Mouse (Mus musculus): ENCODE measurements at regions not wholly inside any gene's neighbourhood (a gene's known extent, or its start where the extent isn't known, plus 50 kb on each side); places are given as distances from the start of the nearest gene placed in this dataset.

GRCm38 (mm10) chr1:55807028-55807427 is 401.3 kb downstream of the Plcl1 start:
- ATAC-seq (ENCODE audit: low FRiP score) (no peak), DNase-seq (ENCODE audit: low spot score, missing footprints) (no peak)
- Histone ChIP-seq H3K4me3 (ENCODE audit: low read depth, low read length) (no peak overlapping the region), H3K9me3 (ENCODE audit: control insufficient read depth, low read length) (no peaks in the 10 kb centered on the region), H3K4me1 (ENCODE audit: control insufficient read depth, insufficient read depth, low read length) (no peaks in the 10 kb centered on the region), H3K9ac (ENCODE audit: low read length) (no peak overlapping the region), H3K27ac (ENCODE audit: low read depth, low read length) (no peak overlapping the region), H3K27me3 (ENCODE audit: control insufficient read depth, insufficient read depth, low read length) (no peaks in the 10 kb centered on the region), H3K4me2 (no peak overlapping the region), H3K36me3 (ENCODE audit: control insufficient read depth, insufficient read depth, low read length) (no peaks in the 10 kb centered on the region)
- WGBS = 91% methylated on average over 5 of the region's 5 CpGs

DNA sequence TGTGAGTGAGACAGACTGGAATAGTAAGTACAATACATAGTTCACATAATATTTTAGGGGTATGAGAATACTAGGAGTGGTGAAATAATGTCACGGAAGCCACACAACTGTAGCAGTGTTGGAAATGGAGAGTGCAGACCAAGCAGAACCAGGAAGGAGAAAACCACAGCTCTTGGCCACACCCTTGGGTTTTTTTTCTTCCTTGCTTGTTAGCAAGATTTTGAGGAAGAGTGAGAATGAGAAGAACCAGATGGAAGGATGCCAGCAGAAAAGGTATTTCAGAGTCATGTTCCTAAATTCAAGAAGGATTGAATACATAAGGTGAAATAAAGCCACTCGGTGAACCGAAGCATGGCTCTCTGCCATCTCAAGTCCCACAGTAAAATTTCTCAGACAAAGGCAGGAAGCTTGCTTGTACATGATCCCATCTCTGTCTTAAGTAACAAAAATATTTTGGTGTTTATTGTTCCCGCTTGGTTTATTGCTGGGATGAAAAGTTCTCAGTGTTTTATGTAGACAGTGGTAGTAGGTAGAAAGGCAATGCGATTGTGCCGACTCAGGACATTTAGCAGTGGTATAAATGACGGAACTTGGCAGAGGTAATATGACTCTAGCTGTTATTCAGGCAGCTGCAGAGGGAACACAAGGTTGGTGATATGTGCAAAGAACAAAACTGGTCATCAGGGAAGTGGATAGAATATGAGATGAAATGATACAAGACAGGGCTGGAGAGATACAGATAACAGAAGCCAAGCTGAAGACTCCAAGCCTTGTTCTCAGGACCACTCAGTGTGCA is 403.2 kb downstream of the Plcl1 start:
- Histone ChIP-seq H3K9me3 (ENCODE audit: control insufficient read depth, low read length) (no peaks in the 10 kb centered on the region), H3K4me1 (ENCODE audit: control insufficient read depth, insufficient read depth, low read length) (no peaks in the 10 kb centered on the region), H3K4me2 (no peak overlapping the region), H3K4me3 (ENCODE audit: low read depth, low read length) (no peak overlapping the region), H3K27me3 (ENCODE audit: control insufficient read depth, insufficient read depth, low read length) (no peaks in the 10 kb centered on the region), H3K27ac (ENCODE audit: low read depth, low read length) (no peak overlapping the region), H3K9ac (ENCODE audit: low read length) (no peak overlapping the region), H3K36me3 (ENCODE audit: control insufficient read depth, insufficient read depth, low read length) (no peaks in the 10 kb centered on the region)
- whole genome bisulfite sequencing = 91% methylated on average over 7 of the region's 7 CpGs
- ATAC-seq (ENCODE audit: low FRiP score) = no peak
- no peak for DNase-seq (ENCODE audit: low spot score, missing footprints)

- DNase-seq (ENCODE audit: low spot score, missing footprints) (no peak), ATAC-seq (ENCODE audit: low FRiP score) (no peak)
- Histone ChIP-seq H3K27me3 (ENCODE audit: control insufficient read depth, insufficient read depth, low read length) (no peaks in the 10 kb centered on the region), H3K36me3 (ENCODE audit: control insufficient read depth, insufficient read depth, low read length) (no peaks in the 10 kb centered on the region), H3K27ac (ENCODE audit: low read depth, low read length) (no peak overlapping the region), H3K9ac (ENCODE audit: low read length) (no peak overlapping the region), H3K4me3 (ENCODE audit: low read depth, low read length) (no peak overlapping the region), H3K9me3 (ENCODE audit: control insufficient read depth, low read length) (no peaks in the 10 kb centered on the region), H3K4me1 (ENCODE audit: control insufficient read depth, insufficient read depth, low read length) (no peaks in the 10 kb centered on the region), H3K4me2 (no peak overlapping the region)
- 73% methylated on average over 1 of the region's 1 CpGs for WGBS
Observed at GRCm38 (mm10) chr1:55812486-55812885, 406.8 kb downstream of the Plcl1 start.

DNA sequence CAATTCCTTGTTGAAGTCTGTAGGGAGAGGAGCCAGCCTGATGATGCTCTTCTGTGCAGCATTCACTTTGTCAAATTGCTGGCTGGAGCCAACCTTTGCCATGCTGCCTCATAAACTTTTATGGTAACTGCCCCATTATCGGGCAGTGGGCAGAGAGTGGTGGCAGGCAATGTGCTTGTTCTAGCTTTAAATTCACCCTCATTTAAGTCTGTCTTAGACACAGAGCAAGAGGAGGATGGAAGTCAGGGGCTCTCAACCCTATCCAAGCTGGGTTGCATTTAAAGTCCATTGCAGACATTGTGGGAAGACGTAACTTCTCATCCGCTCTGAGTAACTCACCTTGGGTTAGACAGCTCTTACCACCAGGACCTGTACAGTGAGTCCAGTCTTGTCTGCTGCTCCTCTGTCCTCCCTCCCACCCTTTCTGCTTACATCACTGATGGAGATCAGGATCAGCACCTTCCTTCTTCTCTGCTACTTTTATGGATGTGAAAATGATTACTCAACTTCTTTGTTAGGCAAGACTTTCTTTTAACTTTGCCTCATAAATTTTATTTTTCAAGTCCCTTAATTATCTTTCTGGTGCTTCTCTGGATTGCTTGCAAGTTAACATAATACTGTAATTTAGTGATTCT is 415.3 kb downstream of the Plcl1 start:
- H3K9me3 ChIP-seq (ENCODE audit: control insufficient read depth, low read length) = no peaks in the 10 kb centered on the region
- 96% methylated on average over 3 of the region's 3 CpGs for WGBS
- no peaks in the 10 kb centered on the region for H3K36me3 ChIP-seq (ENCODE audit: control insufficient read depth, insufficient read depth, low read length)
- no peak for ATAC-seq (ENCODE audit: low FRiP score)
- no peaks in the 10 kb centered on the region for H3K27me3 ChIP-seq (ENCODE audit: control insufficient read depth, insufficient read depth, low read length)
- H3K27ac ChIP-seq (ENCODE audit: low read depth, low read length) = no peak overlapping the region
- no peak overlapping the region for H3K4me3 ChIP-seq (ENCODE audit: low read depth, low read length)
- H3K4me2 ChIP-seq = no peak overlapping the region
- H3K9ac ChIP-seq (ENCODE audit: low read length) = no peak overlapping the region
- no peaks in the 10 kb centered on the region for H3K4me1 ChIP-seq (ENCODE audit: control insufficient read depth, insufficient read depth, low read length)
- DNase-seq (ENCODE audit: low spot score, missing footprints) = no peak

DNA sequence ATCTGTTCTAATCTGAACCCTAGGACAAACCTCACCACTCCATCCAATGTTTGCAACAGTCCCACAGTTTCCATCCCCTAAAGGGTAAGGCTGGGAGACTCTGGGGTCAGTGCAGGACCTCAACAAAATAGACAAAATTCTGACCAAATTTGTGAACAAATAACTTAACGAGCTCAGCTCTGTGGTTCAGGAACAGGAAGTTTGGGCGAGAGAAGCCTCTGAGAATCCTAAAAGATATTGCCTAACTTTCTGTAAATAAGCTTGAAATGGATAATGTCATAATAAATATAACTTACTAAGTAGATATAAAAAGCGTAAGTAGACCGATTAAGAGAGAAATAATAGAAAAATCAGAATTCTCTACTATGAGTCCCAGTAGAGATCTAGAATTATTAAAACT is 416.9 kb downstream of the Plcl1 start:
- no peaks in the 10 kb centered on the region for H3K36me3 ChIP-seq (ENCODE audit: control insufficient read depth, insufficient read depth, low read length)
- no peak for DNase-seq (ENCODE audit: low spot score, missing footprints)
- no peak overlapping the region for H3K27ac ChIP-seq (ENCODE audit: low read depth, low read length)
- no peak overlapping the region for H3K9ac ChIP-seq (ENCODE audit: low read length)
- no peaks in the 10 kb centered on the region for H3K4me1 ChIP-seq (ENCODE audit: control insufficient read depth, insufficient read depth, low read length)
- H3K4me3 ChIP-seq (ENCODE audit: low read depth, low read length) = no peak overlapping the region
- 93% methylated on average over 4 of the region's 4 CpGs for WGBS
- ATAC-seq (ENCODE audit: low FRiP score) = no peak
- no peaks in the 10 kb centered on the region for H3K27me3 ChIP-seq (ENCODE audit: control insufficient read depth, insufficient read depth, low read length)
- no peaks in the 10 kb centered on the region for H3K9me3 ChIP-seq (ENCODE audit: control insufficient read depth, low read length)
- H3K4me2 ChIP-seq = no peak overlapping the region

DNA sequence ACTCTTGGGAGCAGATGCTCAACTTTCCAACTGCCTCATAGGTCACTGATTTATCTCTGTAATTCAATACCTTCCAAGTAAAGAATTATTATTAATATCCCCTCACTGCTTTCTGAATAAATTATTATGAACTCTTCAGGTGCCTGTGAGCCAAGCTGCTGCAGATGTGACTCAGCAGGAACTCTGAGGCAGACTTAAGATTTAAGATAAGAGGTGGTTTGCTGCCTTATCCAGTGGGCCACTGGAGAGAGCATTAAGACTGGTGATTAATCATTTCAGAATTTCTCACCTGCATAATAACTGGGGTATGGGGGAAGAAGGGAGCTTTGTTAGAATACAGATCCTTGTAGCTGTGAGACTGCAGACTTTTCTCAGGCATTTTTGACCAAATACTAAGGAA is 421.5 kb downstream of the Plcl1 start:
- ATAC-seq (ENCODE audit: low FRiP score) (no peak), DNase-seq (ENCODE audit: low spot score, missing footprints) (no peak)
- H3K27ac ChIP-seq (ENCODE audit: low read depth, low read length) = no peak overlapping the region
- no peaks in the 10 kb centered on the region for H3K27me3 ChIP-seq (ENCODE audit: control insufficient read depth, insufficient read depth, low read length)
- H3K9ac ChIP-seq (ENCODE audit: low read length) = no peak overlapping the region
- H3K4me2 ChIP-seq = no peak overlapping the region
- H3K36me3 ChIP-seq (ENCODE audit: control insufficient read depth, insufficient read depth, low read length) = no peaks in the 10 kb centered on the region
- no peaks in the 10 kb centered on the region for H3K4me1 ChIP-seq (ENCODE audit: control insufficient read depth, insufficient read depth, low read length)
- no peak overlapping the region for H3K4me3 ChIP-seq (ENCODE audit: low read depth, low read length)
- H3K9me3 ChIP-seq (ENCODE audit: control insufficient read depth, low read length) = no peaks in the 10 kb centered on the region

GRCm38 (mm10) chr1:55835281-55835680 is 429.6 kb downstream of the Plcl1 start:
- no peak overlapping the region for H3K9ac ChIP-seq (ENCODE audit: low read length)
- WGBS = 93% methylated on average over 3 of the region's 3 CpGs
- H3K4me1 ChIP-seq (ENCODE audit: control insufficient read depth, insufficient read depth, low read length) = no peaks in the 10 kb centered on the region
- H3K9me3 ChIP-seq (ENCODE audit: control insufficient read depth, low read length) = no peaks in the 10 kb centered on the region
- no peaks in the 10 kb centered on the region for H3K36me3 ChIP-seq (ENCODE audit: control insufficient read depth, insufficient read depth, low read length)
- no peak overlapping the region for H3K4me2 ChIP-seq
- no peak for DNase-seq (ENCODE audit: low spot score, missing footprints)
- H3K4me3 ChIP-seq (ENCODE audit: low read depth, low read length) = no peak overlapping the region
- H3K27ac ChIP-seq (ENCODE audit: low read depth, low read length) = no peak overlapping the region
- ATAC-seq (ENCODE audit: low FRiP score) = no peak
- no peaks in the 10 kb centered on the region for H3K27me3 ChIP-seq (ENCODE audit: control insufficient read depth, insufficient read depth, low read length)

DNA sequence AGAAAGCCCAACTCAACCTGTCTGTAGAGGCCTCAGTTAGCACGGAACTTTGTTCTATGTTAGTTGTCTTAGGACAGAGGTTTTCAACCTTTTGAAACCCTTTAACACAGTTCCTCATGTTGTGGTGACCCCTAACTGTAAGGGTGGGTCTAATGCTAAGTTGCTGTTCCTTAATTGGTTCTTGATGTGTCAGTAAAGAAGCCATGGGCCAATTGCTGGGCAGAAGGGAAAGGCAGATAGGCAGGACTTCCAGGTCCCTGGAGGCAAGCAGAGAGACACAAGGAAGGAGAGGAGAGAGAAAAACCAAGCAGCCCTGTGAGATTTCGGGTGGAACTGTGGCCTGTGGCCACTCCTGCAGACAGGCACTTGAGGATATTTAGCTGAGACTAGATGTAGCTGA is 431.0 kb downstream of the Plcl1 start:
- no peaks in the 10 kb centered on the region for H3K9me3 ChIP-seq (ENCODE audit: control insufficient read depth, low read length)
- H3K27me3 ChIP-seq (ENCODE audit: control insufficient read depth, insufficient read depth, low read length) = no peaks in the 10 kb centered on the region
- no peak overlapping the region for H3K4me3 ChIP-seq (ENCODE audit: low read depth, low read length)
- no peak overlapping the region for H3K4me2 ChIP-seq
- H3K36me3 ChIP-seq (ENCODE audit: control insufficient read depth, insufficient read depth, low read length) = no peaks in the 10 kb centered on the region
- H3K4me1 ChIP-seq (ENCODE audit: control insufficient read depth, insufficient read depth, low read length) = no peaks in the 10 kb centered on the region
- no peak for ATAC-seq (ENCODE audit: low FRiP score)
- WGBS = 83% methylated on average over 2 of the region's 2 CpGs
- no peak for DNase-seq (ENCODE audit: low spot score, missing footprints)
- no peak overlapping the region for H3K27ac ChIP-seq (ENCODE audit: low read depth, low read length)
- no peak overlapping the region for H3K9ac ChIP-seq (ENCODE audit: low read length)

- Histone ChIP-seq H3K4me3 (ENCODE audit: low read depth, low read length) (no peak overlapping the region), H3K27ac (ENCODE audit: low read depth, low read length) (no peak overlapping the region), H3K27me3 (ENCODE audit: control insufficient read depth, insufficient read depth, low read length) (no peaks in the 10 kb centered on the region), H3K9ac (ENCODE audit: low read length) (no peak overlapping the region), H3K4me2 (no peak overlapping the region), H3K9me3 (ENCODE audit: control insufficient read depth, low read length) (no peaks in the 10 kb centered on the region), H3K4me1 (ENCODE audit: control insufficient read depth, insufficient read depth, low read length) (no peaks in the 10 kb centered on the region), H3K36me3 (ENCODE audit: control insufficient read depth, insufficient read depth, low read length) (no peaks in the 10 kb centered on the region)
- ATAC-seq (ENCODE audit: low FRiP score) (no peak), DNase-seq (ENCODE audit: low spot score, missing footprints) (no peak)
Observed at GRCm38 (mm10) chr1:55837366-55837765, 431.6 kb downstream of the Plcl1 start.

All from midbrain, embryonic 11.5 days (tissue).